Mouse (Mus musculus): ENCODE results near the gene Cmas. TPM values are rescaled to one million over a fixed set of nuclear protein-coding genes. Genes with fewer than 3 reads are reported as not detected.
A peak's percentile ranks its signal among the peaks of the same experiment; 100 is the strongest.

Gene Cmas
- polyA plus RNA-seq, 1 experiment: 17.7 TPM

- no peak overlapping the region for H3K27ac ChIP-seq (replicated peaks; ENCODE audit: low read depth, low read length)
- no peak overlapping the region for H3K4me3 ChIP-seq (ENCODE audit: insufficient read depth, low read depth, low read length)
- H3K4me1 ChIP-seq (ENCODE audit: control insufficient read depth, insufficient read depth, insufficient read length, low read length): no peaks in the 10 kb centered on the region
Measured at GRCm38 (mm10) chr6:142741763-142742162, 14.7 kb upstream of the Cmas start.

GRCm38 (mm10) chr6:142743193-142743592, 13.3 kb upstream of the Cmas start:
- no peak overlapping the region for H3K4me3 ChIP-seq (ENCODE audit: insufficient read depth, low read depth, low read length)
- H3K4me1 ChIP-seq (ENCODE audit: control insufficient read depth, insufficient read depth, insufficient read length, low read length): no peaks in the 10 kb centered on the region
- H3K27ac ChIP-seq (replicated peaks; ENCODE audit: low read depth, low read length): no peak overlapping the region

GRCm38 (mm10) chr6:142745484-142745883, 11.0 kb upstream of the Cmas start:
- H3K4me3 ChIP-seq (ENCODE audit: insufficient read depth, low read depth, low read length): no peak overlapping the region
- no peak overlapping the region for H3K27ac ChIP-seq (replicated peaks; ENCODE audit: low read depth, low read length)
- no peaks in the 10 kb centered on the region for H3K4me1 ChIP-seq (ENCODE audit: control insufficient read depth, insufficient read depth, insufficient read length, low read length)

- Histone ChIP-seq H3K27ac (replicated peaks; ENCODE audit: low read depth, low read length) (no peak overlapping the region), H3K4me3 (ENCODE audit: insufficient read depth, low read depth, low read length) (no peak overlapping the region), H3K4me1 (ENCODE audit: control insufficient read depth, insufficient read depth, insufficient read length, low read length) (no peaks in the 10 kb centered on the region)
Measured at GRCm38 (mm10) chr6:142746765-142747164, 9.7 kb upstream of the Cmas start.

- Histone ChIP-seq H3K27ac (replicated peaks; ENCODE audit: low read depth, low read length) (no peak overlapping the region), H3K4me3 (ENCODE audit: insufficient read depth, low read depth, low read length) (no peak overlapping the region), H3K4me1 (ENCODE audit: control insufficient read depth, insufficient read depth, insufficient read length, low read length) (no peaks in the 10 kb centered on the region)
Measured at GRCm38 (mm10) chr6:142747165-142747564, 9.3 kb upstream of the Cmas start.

GRCm38 (mm10) chr6:142748057-142748708, 8.3 kb upstream of the Cmas start:
- Histone ChIP-seq H3K27ac (replicated peaks; ENCODE audit: low read depth, low read length) (no peak overlapping the region), H3K4me1 (ENCODE audit: control insufficient read depth, insufficient read depth, insufficient read length, low read length) (no peaks in the 10 kb centered on the region), H3K4me3 (ENCODE audit: insufficient read depth, low read depth, low read length) (no peak overlapping the region)

GRCm38 (mm10) chr6:142751365-142751764, 5.1 kb upstream of the Cmas start:
- Histone ChIP-seq H3K4me3 (ENCODE audit: insufficient read depth, low read depth, low read length) (no peak overlapping the region), H3K4me1 (ENCODE audit: control insufficient read depth, insufficient read depth, insufficient read length, low read length) (no peaks in the 10 kb centered on the region), H3K27ac (replicated peaks; ENCODE audit: low read depth, low read length) (no peak overlapping the region)

GRCm38 (mm10) chr6:142752331-142753246, 3.9 kb upstream of the Cmas start:
- Histone ChIP-seq H3K4me1 (ENCODE audit: control insufficient read depth, insufficient read depth, insufficient read length, low read length) (no peaks in the 10 kb centered on the region), H3K4me3 (ENCODE audit: insufficient read depth, low read depth, low read length) (no peak overlapping the region), H3K27ac (replicated peaks; ENCODE audit: low read depth, low read length) (no peak overlapping the region; the same call in 1 of the 2 replicates)

- Histone ChIP-seq H3K27ac (replicated peaks; ENCODE audit: low read depth, low read length) (0 out of 2 replicates have a peak overlapping the region, but pooled peaks have one; percentile 25), H3K4me1 (ENCODE audit: control insufficient read depth, insufficient read depth, insufficient read length, low read length) (peaks cover 2% of the 10 kb centered on the region; the same call in 1 of the 2 replicates), H3K4me3 (ENCODE audit: insufficient read depth, low read depth, low read length) (peak overlapping the region; percentile 73)
Measured at GRCm38 (mm10) chr6:142757334-142757965, 964 bp downstream of the Cmas start.

GRCm38 (mm10) chr6:142757976-142758375, 1.5 kb downstream of the Cmas start:
- Histone ChIP-seq H3K4me1 (ENCODE audit: control insufficient read depth, insufficient read depth, insufficient read length, low read length) (peaks cover 2% of the 10 kb centered on the region; the same call in 1 of the 2 replicates), H3K4me3 (ENCODE audit: insufficient read depth, low read depth, low read length) (peak overlapping the region; percentile 43), H3K27ac (replicated peaks; ENCODE audit: low read depth, low read length) (no peak overlapping the region)

- Histone ChIP-seq H3K4me1 (ENCODE audit: control insufficient read depth, insufficient read depth, insufficient read length, low read length) (peaks cover 2% of the 10 kb centered on the region; the same call in 1 of the 2 replicates), H3K4me3 (ENCODE audit: insufficient read depth, low read depth, low read length) (no peak overlapping the region)
Measured at GRCm38 (mm10) chr6:142758562-142758961, 2.1 kb downstream of the Cmas start.

GRCm38 (mm10) chr6:142759633-142760032, 3.1 kb downstream of the Cmas start:
- Histone ChIP-seq H3K4me3 (ENCODE audit: insufficient read depth, low read depth, low read length) (no peak overlapping the region), H3K27ac (replicated peaks; ENCODE audit: low read depth, low read length) (no peak overlapping the region), H3K4me1 (ENCODE audit: control insufficient read depth, insufficient read depth, insufficient read length, low read length) (peaks cover 2% of the 10 kb centered on the region; the same call in 1 of the 2 replicates)

More at GRCm38 (mm10) chr6:142758562-142758961, 2.1 kb downstream of the Cmas start:
- no peak overlapping the region for H3K27ac ChIP-seq (replicated peaks; ENCODE audit: low read depth, low read length)

- no peak overlapping the region for H3K4me3 ChIP-seq (ENCODE audit: insufficient read depth, low read depth, low read length)
- no peaks in the 10 kb centered on the region for H3K4me1 ChIP-seq (ENCODE audit: control insufficient read depth, insufficient read depth, insufficient read length, low read length)
- H3K27ac ChIP-seq (replicated peaks; ENCODE audit: low read depth, low read length): no peak overlapping the region
Measured at GRCm38 (mm10) chr6:142764933-142765332, 8.4 kb downstream of the Cmas start.

GRCm38 (mm10) chr6:142767305-142767704, 10.8 kb downstream of the Cmas start:
- Histone ChIP-seq H3K4me1 (ENCODE audit: control insufficient read depth, insufficient read depth, insufficient read length, low read length) (no peaks in the 10 kb centered on the region), H3K4me3 (ENCODE audit: insufficient read depth, low read depth, low read length) (no peak overlapping the region), H3K27ac (replicated peaks; ENCODE audit: low read depth, low read length) (no peak overlapping the region)

- Histone ChIP-seq H3K4me3 (ENCODE audit: insufficient read depth, low read depth, low read length) (no peak overlapping the region), H3K4me1 (ENCODE audit: control insufficient read depth, insufficient read depth, insufficient read length, low read length) (no peaks in the 10 kb centered on the region), H3K27ac (replicated peaks; ENCODE audit: low read depth, low read length) (no peak overlapping the region)
Measured at GRCm38 (mm10) chr6:142769896-142770295, 13.4 kb downstream of the Cmas start.

Data from brown adipose tissue, adult 24 weeks (tissue).